Mouse (Mus musculus) cerebellum, adult 2 months (tissue): ENCODE data around the gene Uqcrc1. TPM values are rescaled to one million over a fixed set of nuclear protein-coding genes. Genes with fewer than 3 reads are reported as not detected.

Experiments
- DNase-seq, 2 experiments: peaks; one replicate each; pipeline ENCODE4 v3.0.0; 2021
- H3K27ac ChIP-seq: fragments of 200-500 bp; 2 replicates; pipeline ENCODE4 v1.5.1; 2012; ENCODE audit warnings: low read length, control low read depth, inconsistent platforms; ENCODE audit not compliant: insufficient read depth
- H3K27me3 ChIP-seq: fragments of 200-500 bp; 2 replicates; pipeline ENCODE4 v1.6.1; 2012; ENCODE audit warnings: inconsistent platforms, mild to moderate bottlenecking, low read length, moderate library complexity; ENCODE audit not compliant: control insufficient read depth, insufficient read depth
- H3K4me1 ChIP-seq: fragments of 200-500 bp; 2 replicates; pipeline ENCODE4 v1.6.1; 2011; ENCODE audit warnings: low read length; ENCODE audit not compliant: control insufficient read depth, insufficient read depth
- H3K4me3 ChIP-seq: fragments of 200-500 bp; replicated peaks from 2 replicates; pipeline ENCODE3; 2011; ENCODE audit warnings: mild to moderate bottlenecking, low read depth, low read length, control low read depth; ENCODE audit not compliant: insufficient read depth
- CTCF ChIP-seq: fragments of 200-500 bp; IDR thresholded peaks from 2 replicates; pipeline ENCODE4 v1.5.1; 2011; ENCODE audit warnings: low read depth, mild to moderate bottlenecking, control low read depth, low read length, moderate library complexity, borderline replicate concordance; ENCODE audit not compliant: insufficient read depth
- POLR2A ChIP-seq: fragments of 200-500 bp; IDR thresholded peaks from 2 replicates; pipeline ENCODE4 v1.6.1; 2011; ENCODE audit warnings: low read length, control low read depth, borderline replicate concordance; ENCODE audit not compliant: insufficient read depth
- WGBS: fragments of 180-500 bp; shearing (Covaris S2); methylation state at CpG from one replicate; pipeline ENCODE4 v1.1.7; 2018; 5-methylcytosine and 5-hydroxymethylcytosine counted together
- polyA plus RNA-seq: library from polyadenylated mRNA; depleted of rRNA; stranded (reverse); fragments of >200 nt; gene quantifications from 2 replicates; pipeline ENCODE4 v1.2.3, GENCODE M21; 2012

Uqcrc1 gene
- polyA plus RNA-seq, 1 experiment = 672 TPM

DNA sequence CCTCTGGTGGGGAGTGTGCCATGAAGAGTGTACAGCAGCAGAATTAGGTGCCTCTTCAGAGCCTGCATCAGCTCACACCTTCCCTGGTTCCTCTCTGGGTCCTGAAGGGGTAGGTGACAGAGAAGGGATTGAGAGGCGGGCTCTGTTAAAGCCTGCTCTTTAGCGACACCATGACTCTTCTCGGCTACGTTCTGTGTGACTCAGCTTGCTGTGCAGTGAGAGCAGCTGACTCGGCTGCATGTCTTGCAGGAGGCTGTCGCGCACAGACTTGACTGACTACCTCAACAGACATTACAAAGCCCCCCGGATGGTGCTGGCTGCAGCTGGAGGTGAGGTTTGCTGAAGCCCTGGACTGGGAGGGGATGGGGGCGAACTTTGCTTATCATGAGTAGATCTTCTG, 8.7 kb downstream of the Uqcrc1 start:
- Histone ChIP-seq H3K27ac (no peak overlapping the region), H3K27me3 (no peaks in the 10 kb centered on the region), H3K4me1 (peaks cover 25% of the 10 kb centered on the region), H3K4me3 (no peak overlapping the region)
- WGBS = 77% methylated on average over 9 of the region's 9 CpGs
- no peak for DNase-seq
- TF ChIP-seq POLR2A (no peak), CTCF (no peak)

GRCm38 (mm10) chr9:108945608-108946007, 9.2 kb downstream of the Uqcrc1 start:
- peaks cover 29% of the 10 kb centered on the region for H3K4me1 ChIP-seq
- no peak overlapping the region for H3K4me3 ChIP-seq
- no peak for DNase-seq
- no peak overlapping the region for H3K27ac ChIP-seq
- no peaks in the 10 kb centered on the region for H3K27me3 ChIP-seq
- WGBS = 82% methylated on average over 5 of the region's 5 CpGs
- TF ChIP-seq CTCF (no peak), POLR2A (no peak)

- WGBS = 44% methylated on average over 13 of the region's 13 CpGs
- H3K4me1 ChIP-seq = peaks cover 24% of the 10 kb centered on the region
- H3K27ac ChIP-seq = peak overlapping the region; percentile 25
- peak; percentile 60 to 62 for DNase-seq
- no peak overlapping the region for H3K4me3 ChIP-seq
- no peaks in the 10 kb centered on the region for H3K27me3 ChIP-seq
- TF ChIP-seq POLR2A = no peak
- no peak for TF ChIP-seq CTCF
These were observed 13.0 kb downstream of the Uqcrc1 start for GRCm38 (mm10) chr9:108949231-108949966.

DNA sequence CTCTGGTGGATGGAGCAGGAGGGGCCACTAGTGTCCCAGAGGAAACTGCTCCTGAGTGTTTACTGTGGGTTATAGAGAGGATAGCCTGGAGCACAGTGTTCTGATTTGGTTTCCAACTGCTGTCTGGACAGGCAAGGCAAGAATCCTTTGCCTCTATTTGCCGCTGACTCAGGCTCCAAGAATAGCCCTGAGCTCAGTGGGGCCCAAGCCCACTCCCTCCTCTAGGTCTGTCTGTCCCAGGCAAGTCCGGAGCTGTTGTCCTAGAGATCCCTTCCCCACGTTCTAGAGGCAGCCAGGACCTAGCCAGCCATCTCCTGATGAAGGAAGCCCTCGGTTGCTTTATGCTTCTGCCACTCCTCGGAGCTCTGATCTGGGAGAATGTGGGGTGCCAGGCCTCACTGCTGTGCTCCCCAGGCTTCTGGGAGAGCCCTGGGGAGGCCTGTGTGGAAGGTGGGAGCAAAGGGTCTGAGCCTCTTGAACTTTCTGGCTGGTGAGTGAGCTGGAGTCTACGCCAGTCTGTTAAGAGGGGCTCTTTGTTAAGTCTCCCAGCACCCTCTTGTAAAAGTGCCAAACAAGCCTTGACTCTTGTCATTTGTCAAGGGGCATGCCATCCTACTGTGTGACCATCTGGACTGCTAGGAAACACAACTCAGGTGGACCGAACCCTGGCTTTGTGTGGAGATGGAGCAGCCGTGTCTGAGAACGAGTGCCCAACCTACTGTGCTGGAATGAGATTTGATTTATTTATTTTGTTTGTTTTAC, 13.7 kb downstream of the Uqcrc1 start:
- H3K27ac ChIP-seq = peak overlapping the region; percentile 25
- 21% methylated on average over 9 of the region's 9 CpGs for WGBS
- H3K27me3 ChIP-seq = no peaks in the 10 kb centered on the region
- no peak for TF ChIP-seq POLR2A
- no peak for TF ChIP-seq CTCF
- peaks cover 26% of the 10 kb centered on the region for H3K4me1 ChIP-seq
- H3K4me3 ChIP-seq = no peak overlapping the region
- DNase-seq = peak; percentile 54 to 61

DNA sequence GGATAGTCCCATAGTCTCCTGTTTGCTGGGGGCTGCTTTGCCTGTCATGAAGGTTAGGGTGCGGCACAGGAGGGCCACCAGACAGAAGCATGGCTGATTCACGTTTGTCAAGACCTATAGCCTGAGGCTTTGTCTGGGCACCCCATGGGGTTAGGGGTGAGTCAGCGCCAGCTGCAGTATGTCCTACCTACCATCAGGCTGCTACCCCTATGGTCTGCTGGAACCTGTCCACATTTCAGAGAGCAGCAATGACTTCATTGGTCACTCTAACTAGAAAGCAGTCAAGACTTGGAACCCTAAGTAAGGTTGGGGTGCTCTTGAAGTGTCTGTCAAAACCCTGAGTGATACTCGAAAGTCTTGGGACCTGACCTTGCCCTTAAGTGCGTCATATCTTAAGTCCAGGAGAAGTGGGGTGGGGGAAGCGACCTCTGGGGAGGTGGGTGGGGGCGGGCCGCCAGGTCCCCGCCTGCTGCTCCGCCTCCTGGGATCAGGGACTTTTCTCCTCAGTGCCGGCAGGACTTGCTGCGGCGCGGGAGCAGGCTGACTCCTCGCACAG, 16.7 kb downstream of the Uqcrc1 start, which contains the start of gene Col7a1:
TSS of gene Col7a1 (plus strand) at position 506 of the 556 bp plus-strand sequence.
- DNase-seq = no peak
- WGBS = 13% methylated on average over 15 of the region's 15 CpGs
- Histone ChIP-seq H3K4me3 (no peak within 1 kb of the TSS), H3K27me3 (no peaks in the 10 kb centered on the region), H3K4me1 (peaks cover 34% of the 10 kb centered on the region), H3K27ac (no peak within 1 kb of the TSS)
- no peak for TF ChIP-seq CTCF
- TF ChIP-seq POLR2A = no peak

DNA sequence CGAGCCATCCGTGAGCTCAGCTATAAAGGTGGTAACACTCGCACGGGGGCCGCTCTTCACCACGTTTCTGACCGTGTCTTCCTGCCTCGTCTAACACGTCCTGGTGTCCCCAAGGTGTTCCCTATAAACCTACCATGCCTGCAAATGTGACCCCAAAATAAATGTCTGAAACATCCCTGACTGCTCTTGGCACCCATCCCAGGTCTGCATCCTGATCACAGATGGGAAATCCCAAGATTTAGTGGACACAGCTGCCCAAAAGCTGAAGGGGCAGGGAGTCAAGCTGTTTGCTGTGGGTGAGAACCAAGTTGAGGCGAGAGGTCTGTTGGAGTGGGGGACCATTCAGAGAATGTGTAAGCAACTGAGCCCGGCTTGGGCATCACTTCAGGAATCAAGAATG, 18.8 kb downstream of the Uqcrc1 start:
- no peak overlapping the region for H3K4me3 ChIP-seq
- DNase-seq = peak in 1 of 2 experiments; percentile 25
- H3K27ac ChIP-seq = no peak overlapping the region
- no peaks in the 10 kb centered on the region for H3K27me3 ChIP-seq
- TF ChIP-seq CTCF (no peak), POLR2A (no peak)
- H3K4me1 ChIP-seq = peaks cover 16% of the 10 kb centered on the region
- WGBS = 73% methylated on average over 11 of the region's 11 CpGs

DNA sequence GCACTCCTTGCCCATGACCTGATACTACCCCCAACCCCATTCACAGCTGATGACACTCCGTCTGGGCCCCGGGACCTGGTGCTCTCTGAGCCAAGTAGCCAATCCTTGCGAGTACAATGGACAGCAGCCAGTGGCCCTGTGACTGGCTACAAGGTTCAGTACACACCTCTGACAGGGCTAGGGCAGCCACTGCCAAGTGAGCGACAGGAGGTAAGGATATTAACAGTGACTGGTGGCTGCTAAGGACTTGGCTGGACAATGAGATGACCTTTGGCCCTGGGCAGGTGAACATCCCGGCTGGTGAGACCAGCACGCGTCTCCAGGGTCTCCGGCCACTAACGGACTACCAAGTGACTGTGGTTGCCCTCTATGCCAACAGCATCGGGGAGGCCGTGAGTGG, 19.4 kb downstream of the Uqcrc1 start:
- no peak overlapping the region for H3K27ac ChIP-seq
- H3K4me1 ChIP-seq = peaks cover 13% of the 10 kb centered on the region
- H3K4me3 ChIP-seq = no peak overlapping the region
- TF ChIP-seq CTCF (no peak), POLR2A (no peak)
- WGBS = 66% methylated on average over 11 of the region's 11 CpGs
- no peaks in the 10 kb centered on the region for H3K27me3 ChIP-seq
- DNase-seq = no peak

DNA sequence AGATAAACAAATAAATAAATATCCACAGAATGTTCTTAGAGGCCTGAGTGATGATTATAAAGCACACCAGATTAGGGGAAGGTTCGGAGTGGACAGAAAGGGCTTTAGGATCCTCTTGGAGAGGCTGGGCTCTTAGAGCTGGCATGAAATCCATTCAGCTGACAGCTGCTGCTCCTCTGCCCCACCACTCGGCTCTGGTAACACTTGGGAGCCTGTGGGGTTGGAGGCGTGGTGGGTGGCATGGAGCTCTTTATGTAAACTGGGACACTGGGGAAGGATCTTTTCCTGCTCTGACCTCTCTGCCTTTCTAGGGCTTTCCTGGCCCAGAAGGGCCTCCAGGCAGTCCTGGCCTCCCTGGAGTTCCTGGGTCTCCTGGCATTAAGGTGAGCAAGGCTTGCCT, 27.1 kb downstream of the Uqcrc1 start:
- DNase-seq = no peak
- Histone ChIP-seq H3K4me3 (no peak overlapping the region), H3K4me1 (no peaks in the 10 kb centered on the region), H3K27me3 (no peaks in the 10 kb centered on the region), H3K27ac (no peak overlapping the region)
- no peak for TF ChIP-seq POLR2A
- TF ChIP-seq CTCF = no peak
- WGBS = 37% methylated on average over 3 of the region's 3 CpGs
